Mouse (Mus musculus) hindbrain, embryonic 11.5 days (tissue): Measurements from ENCODE around the gene Antxrl. TPM values are rescaled to one million over a fixed set of nuclear protein-coding genes. Genes with fewer than 3 reads are reported as not detected.

ENCODE experiments used
- ATAC-seq: fragments of 200-750 bp; cut with Nextera tagmentation; 2 replicates; pipeline ENCODE4 v1.8.0; 2017; ENCODE audit warnings: mild to moderate bottlenecking, moderate TSS enrichment, moderate library complexity; ENCODE audit not compliant: low FRiP score
- DNase-seq: peaks from one replicate; pipeline ENCODE4 v3.0.0-alpha.2; 2015; ENCODE audit warnings: low spot score
- H3K27ac ChIP-seq: fragments of 300-500 bp; sonication (generic); 2 replicates; pipeline ENCODE4 v1.5.1; 2014; ENCODE audit warnings: mild to moderate bottlenecking, low read depth, low read length
- H3K27me3 ChIP-seq: fragments of 300-500 bp; sonication (generic); 2 replicates; pipeline ENCODE4 v1.6.1; 2014; ENCODE audit warnings: mild to moderate bottlenecking, low read length, moderate library complexity, mixed read lengths; ENCODE audit not compliant: control insufficient read depth, insufficient read depth
- H3K36me3 ChIP-seq: fragments of 300-500 bp; sonication (generic); 2 replicates; pipeline ENCODE4 v1.6.1; 2014; ENCODE audit warnings: mild to moderate bottlenecking, low read length, moderate library complexity, mixed read lengths; ENCODE audit not compliant: control insufficient read depth, insufficient read depth
- H3K4me1 ChIP-seq: fragments of 300-500 bp; sonication (generic); replicated peaks from 2 replicates; pipeline ENCODE4 v1.6.1; 2014; ENCODE audit warnings: low read length, mixed read lengths; ENCODE audit not compliant: control insufficient read depth, insufficient read depth
- H3K4me2 ChIP-seq: fragments of 300-500 bp; sonication (generic); replicated peaks from 2 replicates; pipeline ENCODE4 v1.6.1; 2014; ENCODE audit warnings: mild to moderate bottlenecking, low read depth, low read length
- H3K4me3 ChIP-seq: fragments of 300-500 bp; sonication (generic); 2 replicates; pipeline ENCODE4 v1.5.1; 2014; ENCODE audit warnings: low read depth, low read length
- H3K9ac ChIP-seq: fragments of 300-500 bp; sonication (generic); 2 replicates; pipeline ENCODE4 v1.6.1; 2014; ENCODE audit warnings: low read depth, low read length
- H3K9me3 ChIP-seq: fragments of 300-500 bp; sonication (generic); 2 replicates; pipeline ENCODE4 v1.6.1; 2016; ENCODE audit warnings: low read length; ENCODE audit not compliant: control insufficient read depth
- WGBS: fragments of 180-500 bp; shearing (Covaris S2); extraction: QIAGEN DNeasy Blood & Tissue Kit; methylation state at CpG from one replicate; pipeline ENCODE4 v1.1.7; 2014; 5-methylcytosine and 5-hydroxymethylcytosine counted together
- polyA plus RNA-seq: library from polyadenylated mRNA; unstranded; fragments of >200 nt; fragmentation: Nextera tagmentation; extraction: Ambion mirVana; gene quantifications from 2 replicates; pipeline ENCODE4 v1.2.1, GENCODE M21; 2014

Gene Antxrl
- polyA plus RNA-seq, 1 experiment from 2014 or later: not detected

DNA sequence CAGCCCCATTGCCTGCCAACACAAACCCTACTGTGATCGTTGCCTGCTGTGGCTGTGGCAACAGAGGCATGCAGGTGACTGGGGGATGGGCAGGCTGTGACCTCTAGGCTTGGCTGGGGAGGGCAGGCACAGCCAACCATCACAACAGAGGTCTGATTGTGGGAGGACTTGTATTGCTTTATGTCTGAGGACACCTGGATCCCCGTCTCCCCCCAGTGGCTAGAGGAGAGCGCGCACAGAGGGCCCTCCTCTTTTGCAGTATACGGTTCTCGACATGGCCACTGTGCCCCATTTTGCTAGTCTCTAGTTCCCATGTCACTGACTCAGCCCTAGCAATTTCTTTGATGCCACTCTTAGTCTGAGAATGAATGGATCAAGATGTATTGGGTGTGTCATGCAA, 19.2 kb downstream of the Antxrl start:
- 69% methylated on average over 6 of the region's 6 CpGs for WGBS
- no peak overlapping the region for H3K27ac ChIP-seq
- H3K4me3 ChIP-seq: no peak overlapping the region
- H3K9me3 ChIP-seq: no peaks in the 10 kb centered on the region
- no peak for ATAC-seq
- H3K4me1 ChIP-seq: no peaks in the 10 kb centered on the region
- H3K36me3 ChIP-seq: no peaks in the 10 kb centered on the region
- DNase-seq: no peak
- H3K4me2 ChIP-seq: no peak overlapping the region
- no peaks in the 10 kb centered on the region for H3K27me3 ChIP-seq
- no peak overlapping the region for H3K9ac ChIP-seq

DNA sequence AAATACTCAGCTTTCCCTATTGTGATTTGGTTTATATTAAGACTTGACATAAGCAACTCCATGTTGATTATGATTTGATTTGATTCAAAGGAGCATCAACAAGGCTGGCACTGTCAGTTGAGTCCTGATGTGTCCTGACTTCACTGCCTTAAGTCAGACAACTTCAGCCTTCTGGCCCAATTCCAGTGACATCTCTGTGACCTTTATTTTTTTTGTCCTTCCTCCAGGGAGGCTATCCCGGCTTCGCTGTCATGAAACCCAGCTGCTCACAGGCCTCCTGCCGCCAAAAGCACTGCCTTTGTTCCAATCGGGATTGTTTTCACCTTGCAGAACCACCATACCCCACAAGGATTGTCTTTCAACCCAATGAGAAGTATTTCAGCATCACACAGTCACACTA, 22.8 kb downstream of the Antxrl start:
- no peaks in the 10 kb centered on the region for H3K36me3 ChIP-seq
- no peak overlapping the region for H3K27ac ChIP-seq
- no peak overlapping the region for H3K4me3 ChIP-seq
- ATAC-seq: no peak
- H3K4me2 ChIP-seq: no peak overlapping the region
- H3K27me3 ChIP-seq: no peaks in the 10 kb centered on the region
- no peak overlapping the region for H3K9ac ChIP-seq
- WGBS: 22% methylated on average over 4 of the region's 4 CpGs
- no peaks in the 10 kb centered on the region for H3K4me1 ChIP-seq
- no peak for DNase-seq
- H3K9me3 ChIP-seq: no peaks in the 10 kb centered on the region

DNA sequence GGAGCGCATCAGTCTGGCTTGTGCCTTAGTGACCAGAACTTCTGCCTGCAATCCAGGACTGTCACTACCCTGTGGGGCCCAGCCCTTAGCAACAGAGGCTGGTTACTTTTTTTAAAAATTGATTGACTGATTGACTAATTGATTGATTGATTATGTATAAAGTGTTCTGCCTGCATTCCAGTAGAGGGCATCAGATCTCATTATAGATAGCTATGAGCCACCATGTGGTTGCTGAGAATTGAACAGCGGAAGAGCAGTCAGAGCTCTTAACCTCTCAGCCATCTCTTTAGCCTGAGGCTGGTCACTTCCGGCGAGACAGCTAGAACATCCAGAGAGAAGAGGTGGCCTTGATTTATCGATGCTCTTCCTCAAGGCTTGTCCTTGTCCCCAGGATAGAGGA, 24.7 kb downstream of the Antxrl start:
- Histone ChIP-seq H3K4me1 (no peaks in the 10 kb centered on the region), H3K9me3 (no peaks in the 10 kb centered on the region), H3K4me3 (no peak overlapping the region), H3K36me3 (no peaks in the 10 kb centered on the region), H3K27me3 (no peaks in the 10 kb centered on the region), H3K9ac (no peak overlapping the region), H3K4me2 (no peak overlapping the region), H3K27ac (no peak overlapping the region)
- no peak for DNase-seq
- WGBS: 66% methylated on average over 5 of the region's 5 CpGs
- no peak for ATAC-seq

- Histone ChIP-seq H3K27me3 (no peaks in the 10 kb centered on the region), H3K36me3 (no peaks in the 10 kb centered on the region), H3K9ac (no peak overlapping the region), H3K27ac (no peak overlapping the region), H3K4me3 (no peak overlapping the region), H3K4me1 (no peaks in the 10 kb centered on the region), H3K9me3 (no peaks in the 10 kb centered on the region), H3K4me2 (no peak overlapping the region)
- ATAC-seq: no peak
- DNase-seq: no peak
- WGBS: 77% methylated on average over 4 of the region's 4 CpGs
Measured at GRCm38 (mm10) chr14:34078293-34078692, 25.8 kb downstream of the Antxrl start.

GRCm38 (mm10) chr14:34080321-34080997, 28.0 kb downstream of the Antxrl start:
- Histone ChIP-seq H3K27me3 (no peaks in the 10 kb centered on the region), H3K4me1 (no peaks in the 10 kb centered on the region), H3K4me3 (no peak overlapping the region), H3K36me3 (no peaks in the 10 kb centered on the region), H3K9ac (no peak overlapping the region), H3K4me2 (no peak overlapping the region), H3K9me3 (no peaks in the 10 kb centered on the region), H3K27ac (no peak overlapping the region)
- ATAC-seq (peak; percentile 71), DNase-seq (peak; percentile 90)
- 11% methylated on average over 11 of the region's 11 CpGs for WGBS

GRCm38 (mm10) chr14:34085731-34086130, 33.2 kb downstream of the Antxrl start, which contains the start of gene Anxa8:
TSS of gene Anxa8 (plus strand) at chr14:34085981.
- ATAC-seq (no peak), DNase-seq (no peak)
- 74% methylated on average over 4 of the region's 4 CpGs for WGBS

GRCm38 (mm10) chr14:34086806-34087205, 34.3 kb downstream of the Antxrl start:
- Histone ChIP-seq H3K9me3 (no peaks in the 10 kb centered on the region), H3K4me3 (no peak overlapping the region), H3K27ac (no peak overlapping the region), H3K27me3 (no peaks in the 10 kb centered on the region), H3K4me2 (no peak overlapping the region), H3K9ac (no peak overlapping the region), H3K36me3 (no peaks in the 10 kb centered on the region), H3K4me1 (no peaks in the 10 kb centered on the region)
- WGBS: 70% methylated on average over 4 of the region's 4 CpGs
- DNase-seq: no peak
- no peak for ATAC-seq

More at GRCm38 (mm10) chr14:34085731-34086130, 33.2 kb downstream of the Antxrl start, which contains the start of gene Anxa8:
- H3K4me2 ChIP-seq: no peak within 1 kb of the TSS
- H3K9me3 ChIP-seq: no peaks in the 10 kb centered on the region
- no peaks in the 10 kb centered on the region for H3K27me3 ChIP-seq
- no peak within 1 kb of the TSS for H3K9ac ChIP-seq
- H3K36me3 ChIP-seq: no peaks in the 10 kb centered on the region
- no peak within 1 kb of the TSS for H3K27ac ChIP-seq
- H3K4me3 ChIP-seq: no peak within 1 kb of the TSS
- no peaks in the 10 kb centered on the region for H3K4me1 ChIP-seq

DNA sequence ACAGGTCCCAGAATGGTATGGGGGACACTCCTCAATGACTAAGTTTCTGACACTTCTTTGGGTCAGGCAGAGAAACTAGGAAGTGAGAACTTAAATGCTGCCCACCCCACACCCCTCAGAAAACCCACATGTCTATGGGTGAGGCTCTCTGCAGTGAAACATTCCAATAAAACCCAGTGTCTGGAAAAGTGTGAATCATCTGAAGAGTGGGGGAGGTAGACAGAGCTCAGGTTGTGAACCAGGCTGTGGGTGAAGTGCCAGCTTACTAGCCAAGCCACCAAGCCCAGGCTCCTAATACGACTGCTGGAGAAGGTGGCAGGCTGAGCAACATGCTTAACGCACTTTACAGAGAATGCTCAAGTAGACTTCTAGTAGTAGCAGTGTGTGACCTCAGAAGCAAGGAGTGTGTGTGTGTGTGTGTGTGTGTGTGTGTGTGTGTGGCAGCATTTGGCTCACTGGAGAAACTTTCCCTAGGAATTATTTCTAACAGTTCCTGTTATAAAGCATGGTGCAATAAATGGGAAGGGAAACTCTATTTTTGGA, 35.4 kb downstream of the Antxrl start:
- ATAC-seq (no peak), DNase-seq (no peak)
- H3K4me3 ChIP-seq: no peak overlapping the region
- H3K4me1 ChIP-seq: no peaks in the 10 kb centered on the region
- no peaks in the 10 kb centered on the region for H3K36me3 ChIP-seq
- H3K27me3 ChIP-seq: no peaks in the 10 kb centered on the region
- no peaks in the 10 kb centered on the region for H3K9me3 ChIP-seq
- H3K27ac ChIP-seq: no peak overlapping the region
- WGBS: 86% methylated on average over 2 of the region's 2 CpGs
- no peak overlapping the region for H3K9ac ChIP-seq
- no peak overlapping the region for H3K4me2 ChIP-seq

DNA sequence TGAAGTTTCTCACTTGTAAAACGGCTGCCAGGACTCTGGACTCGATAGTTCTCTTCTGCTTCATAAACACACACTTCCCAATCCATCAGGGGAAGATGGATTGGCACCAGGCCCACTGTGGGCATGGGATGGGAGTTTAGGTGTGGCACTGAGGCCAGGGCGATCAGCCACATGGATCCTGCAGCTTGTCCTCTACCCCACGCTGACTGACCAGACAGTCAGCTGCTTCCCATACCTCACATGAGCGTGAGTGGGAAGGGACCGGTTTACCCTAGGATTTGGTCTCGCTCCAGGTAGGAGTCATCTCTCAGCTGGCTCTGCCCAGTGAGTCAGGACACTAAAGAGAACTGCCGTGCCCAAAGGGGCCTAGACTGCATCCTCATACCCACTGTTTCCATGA, 37.3 kb downstream of the Antxrl start:
- H3K4me1 ChIP-seq: no peaks in the 10 kb centered on the region
- no peak overlapping the region for H3K4me3 ChIP-seq
- no peak overlapping the region for H3K4me2 ChIP-seq
- WGBS: 90% methylated on average over 8 of the region's 8 CpGs
- H3K27me3 ChIP-seq: no peaks in the 10 kb centered on the region
- H3K9ac ChIP-seq: no peak overlapping the region
- ATAC-seq (no peak), DNase-seq (no peak)
- no peaks in the 10 kb centered on the region for H3K36me3 ChIP-seq
- H3K27ac ChIP-seq: no peak overlapping the region
- no peaks in the 10 kb centered on the region for H3K9me3 ChIP-seq
